Mouse (Mus musculus): Measurements from ENCODE around the gene Nr2c2. TPM values are rescaled to one million over a fixed set of nuclear protein-coding genes. Genes with fewer than 3 reads are reported as not detected.
"Not testable (repeated sequence)": the region's sequence is repeated elsewhere in the genome, so short reads cannot be mapped to it uniquely, and the experiment has no call there.

The Nr2c2 gene
- 10 to 100 TPM; 75.5 to 86.4 TPM for polyA plus RNA-seq (2017; shearing (Covaris generic))

GRCm38 (mm10) chr6:92091130-92091591 lies at the start of gene Nr2c2:
Gene Nr2c2 (plus strand): TSS chr6:92091390.
- ATAC-seq: peak; percentile 51

GRCm38 (mm10) chr6:92042055-92042454 lies 49.1 kb upstream of the Nr2c2 start:
- ATAC-seq: no peak

- no peak for ATAC-seq
Observed at GRCm38 (mm10) chr6:92042850-92043249, 48.3 kb upstream of the Nr2c2 start.

GRCm38 (mm10) chr6:92057768-92058167 lies 33.4 kb upstream of the Nr2c2 start:
- ATAC-seq: no peak

GRCm38 (mm10) chr6:92061725-92062124 lies 29.5 kb upstream of the Nr2c2 start:
- ATAC-seq: no peak

GRCm38 (mm10) chr6:92063452-92063851 lies 27.7 kb upstream of the Nr2c2 start:
- ATAC-seq: no peak

- no peak for ATAC-seq
Observed at GRCm38 (mm10) chr6:92064101-92064500, 27.1 kb upstream of the Nr2c2 start.

GRCm38 (mm10) chr6:92065721-92066496 lies 25.3 kb upstream of the Nr2c2 start:
- ATAC-seq: no peak

- peak; percentile 80 for ATAC-seq
Observed at GRCm38 (mm10) chr6:92067146-92067790, 23.9 kb upstream of the Nr2c2 start.

- ATAC-seq: no peak
Observed at GRCm38 (mm10) chr6:92071121-92071839, 19.9 kb upstream of the Nr2c2 start.

GRCm38 (mm10) chr6:92080730-92081129 lies 10.5 kb upstream of the Nr2c2 start:
- no peak for ATAC-seq

- no peak for ATAC-seq
Observed at GRCm38 (mm10) chr6:92082756-92083155, 8.4 kb upstream of the Nr2c2 start.

- no peak for ATAC-seq
Observed at GRCm38 (mm10) chr6:92084932-92085331, 6.3 kb upstream of the Nr2c2 start.

GRCm38 (mm10) chr6:92089141-92089540 lies 2.0 kb upstream of the Nr2c2 start:
- ATAC-seq: not testable (repeated sequence)

GRCm38 (mm10) chr6:92089982-92090381 lies 1.2 kb upstream of the Nr2c2 start:
- no peak for ATAC-seq

- ATAC-seq: no peak
Observed at GRCm38 (mm10) chr6:92090497-92090896, 693 bp upstream of the Nr2c2 start.

- peak; percentile 90 for ATAC-seq
Observed at GRCm38 (mm10) chr6:92091767-92092489, 738 bp downstream of the Nr2c2 start.

GRCm38 (mm10) chr6:92092737-92093136 lies 1.5 kb downstream of the Nr2c2 start:
- no peak for ATAC-seq

- no peak for ATAC-seq
Observed at GRCm38 (mm10) chr6:92093869-92094268, 2.7 kb downstream of the Nr2c2 start.

GRCm38 (mm10) chr6:92100679-92101360 lies 9.6 kb downstream of the Nr2c2 start:
- ATAC-seq: no peak

- no peak for ATAC-seq
Observed at GRCm38 (mm10) chr6:92124547-92124946, 33.4 kb downstream of the Nr2c2 start.

GRCm38 (mm10) chr6:92126861-92127468 lies 35.8 kb downstream of the Nr2c2 start:
- no peak for ATAC-seq

All from CD4-positive, CD25-positive, alpha-beta regulatory T cell, adult 4 months (primary cell).